Mouse (Mus musculus): ENCODE measurements around the gene Rangap1. TPM values are rescaled to one million over a fixed set of nuclear protein-coding genes. Genes with fewer than 3 reads are reported as not detected.

Rangap1 gene
- polyA plus RNA-seq, 1 experiment from 2014 or later: 33.9 TPM

GRCm38 (mm10) chr15:81718336-81719138 is 26.8 kb downstream of the Rangap1 start:
- Histone ChIP-seq H3K27me3 (ENCODE audit: insufficient read depth, low read length) (no peaks in the 10 kb centered on the region), H3K4me2 (ENCODE audit: low read length) (no peak overlapping the region), H3K4me1 (replicated peaks; ENCODE audit: insufficient read depth, low read length) (no peaks in the 10 kb centered on the region), H3K9ac (ENCODE audit: low read depth, low read length) (no peak overlapping the region), H3K4me3 (replicated peaks; ENCODE audit: low read depth, low read length) (no peak overlapping the region), H3K36me3 (ENCODE audit: insufficient read depth, low read length) (peaks cover 51% of the 10 kb centered on the region), H3K9me3 (replicated peaks; ENCODE audit: low read length) (no peaks in the 10 kb centered on the region), H3K27ac (no peak overlapping the region)
- DNase-seq (ENCODE audit: low spot score) (no peak), ATAC-seq (replicated peaks; ENCODE audit: low FRiP score, low read depth) (no peak)
- WGBS: 91% methylated on average over 9 of the region's 9 CpGs
- no peak for TF ChIP-seq CTCF (IDR thresholded peaks at IDR 0.05; ENCODE audit: low read depth)

GRCm38 (mm10) chr15:81713742-81714141 is 31.6 kb downstream of the Rangap1 start:
- Histone ChIP-seq H3K4me1 (replicated peaks; ENCODE audit: insufficient read depth, low read length) (no peaks in the 10 kb centered on the region), H3K4me2 (ENCODE audit: low read length) (no peak overlapping the region), H3K36me3 (ENCODE audit: insufficient read depth, low read length) (peaks cover 63% of the 10 kb centered on the region), H3K27ac (no peak overlapping the region), H3K4me3 (replicated peaks; ENCODE audit: low read depth, low read length) (no peak overlapping the region), H3K9ac (ENCODE audit: low read depth, low read length) (no peak overlapping the region), H3K9me3 (replicated peaks; ENCODE audit: low read length) (no peaks in the 10 kb centered on the region), H3K27me3 (ENCODE audit: insufficient read depth, low read length) (no peaks in the 10 kb centered on the region)
- no peak for ATAC-seq (replicated peaks; ENCODE audit: low FRiP score, low read depth)
- TF ChIP-seq CTCF (IDR thresholded peaks at IDR 0.05; ENCODE audit: low read depth): no peak
- 65% methylated on average over 6 of the region's 6 CpGs for WGBS
- DNase-seq (ENCODE audit: low spot score): no peak

- Histone ChIP-seq H3K4me3 (replicated peaks; ENCODE audit: low read depth, low read length) (no peak overlapping the region), H3K4me1 (replicated peaks; ENCODE audit: insufficient read depth, low read length) (no peaks in the 10 kb centered on the region), H3K27me3 (ENCODE audit: insufficient read depth, low read length) (no peaks in the 10 kb centered on the region), H3K9me3 (replicated peaks; ENCODE audit: low read length) (no peaks in the 10 kb centered on the region), H3K27ac (no peak overlapping the region), H3K36me3 (ENCODE audit: insufficient read depth, low read length) (peaks cover 53% of the 10 kb centered on the region), H3K9ac (ENCODE audit: low read depth, low read length) (no peak overlapping the region), H3K4me2 (ENCODE audit: low read length) (no peak overlapping the region)
- TF ChIP-seq CTCF (IDR thresholded peaks at IDR 0.05; ENCODE audit: low read depth): no peak
- DNase-seq (ENCODE audit: low spot score): no peak
- no peak for ATAC-seq (replicated peaks; ENCODE audit: low FRiP score, low read depth)
- WGBS: 80% methylated on average over 4 of the region's 4 CpGs
These were observed 34.5 kb downstream of the Rangap1 start for GRCm38 (mm10) chr15:81710801-81711200.

- DNase-seq (ENCODE audit: low spot score) (no peak), ATAC-seq (replicated peaks; ENCODE audit: low FRiP score, low read depth) (no peak)
- no peaks in the 10 kb centered on the region for H3K9me3 ChIP-seq (replicated peaks; ENCODE audit: low read length)
- peaks cover 61% of the 10 kb centered on the region for H3K36me3 ChIP-seq (ENCODE audit: insufficient read depth, low read length)
- H3K27me3 ChIP-seq (ENCODE audit: insufficient read depth, low read length): no peaks in the 10 kb centered on the region
- H3K4me1 ChIP-seq (replicated peaks; ENCODE audit: insufficient read depth, low read length): no peaks in the 10 kb centered on the region
- H3K4me3 ChIP-seq (replicated peaks; ENCODE audit: low read depth, low read length): no peak overlapping the region
- WGBS: 86% methylated on average over 1 of the region's 1 CpGs
- no peak overlapping the region for H3K4me2 ChIP-seq (ENCODE audit: low read length)
- TF ChIP-seq CTCF (IDR thresholded peaks at IDR 0.05; ENCODE audit: low read depth): no peak
- no peak overlapping the region for H3K9ac ChIP-seq (ENCODE audit: low read depth, low read length)
- no peak overlapping the region for H3K27ac ChIP-seq
These were observed 35.6 kb downstream of the Rangap1 start for GRCm38 (mm10) chr15:81709686-81710085.

- no peaks in the 10 kb centered on the region for H3K27me3 ChIP-seq (ENCODE audit: insufficient read depth, low read length)
- ATAC-seq (replicated peaks; ENCODE audit: low FRiP score, low read depth) (no peak), DNase-seq (ENCODE audit: low spot score) (no peak)
- no peak overlapping the region for H3K4me2 ChIP-seq (ENCODE audit: low read length)
- peaks cover 64% of the 10 kb centered on the region for H3K36me3 ChIP-seq (ENCODE audit: insufficient read depth, low read length)
- H3K9me3 ChIP-seq (replicated peaks; ENCODE audit: low read length): no peaks in the 10 kb centered on the region
- TF ChIP-seq CTCF (IDR thresholded peaks at IDR 0.05; ENCODE audit: low read depth): no peak
- 91% methylated on average over 11 of the region's 11 CpGs for WGBS
- H3K4me3 ChIP-seq (replicated peaks; ENCODE audit: low read depth, low read length): no peak overlapping the region
- H3K9ac ChIP-seq (ENCODE audit: low read depth, low read length): no peak overlapping the region
- H3K27ac ChIP-seq: no peak overlapping the region
- no peaks in the 10 kb centered on the region for H3K4me1 ChIP-seq (replicated peaks; ENCODE audit: insufficient read depth, low read length)
These were observed 36.3 kb downstream of the Rangap1 start for GRCm38 (mm10) chr15:81708991-81709390.

- 78% methylated on average over 3 of the region's 3 CpGs for WGBS
- Histone ChIP-seq H3K27me3 (ENCODE audit: insufficient read depth, low read length) (no peaks in the 10 kb centered on the region), H3K4me1 (replicated peaks; ENCODE audit: insufficient read depth, low read length) (no peaks in the 10 kb centered on the region), H3K9me3 (replicated peaks; ENCODE audit: low read length) (no peaks in the 10 kb centered on the region), H3K27ac (no peak overlapping the region), H3K36me3 (ENCODE audit: insufficient read depth, low read length) (peaks cover 23% of the 10 kb centered on the region), H3K4me3 (replicated peaks; ENCODE audit: low read depth, low read length) (no peak overlapping the region), H3K9ac (ENCODE audit: low read depth, low read length) (no peak overlapping the region), H3K4me2 (ENCODE audit: low read length) (no peak overlapping the region)
- TF ChIP-seq CTCF (IDR thresholded peaks at IDR 0.05; ENCODE audit: low read depth): no peak
- ATAC-seq (replicated peaks; ENCODE audit: low FRiP score, low read depth): no peak
- no peak for DNase-seq (ENCODE audit: low spot score)
These were observed 42.2 kb downstream of the Rangap1 start for GRCm38 (mm10) chr15:81703094-81703489.
